Mouse (Mus musculus) embryonic facial prominence, embryonic 12.5 days (tissue): ENCODE data around the gene Cyth1. TPM values are rescaled to one million over a fixed set of nuclear protein-coding genes. Genes with fewer than 3 reads are reported as not detected.

ENCODE experiments used
- ATAC-seq: fragments of 200-750 bp; cut with Nextera tagmentation; 2 replicates; pipeline ENCODE4 v1.8.0; 2017; ENCODE audit not compliant: insufficient number of reproducible peaks, insufficient read depth, low FRiP score, low TSS enrichment
- H3K27ac ChIP-seq: fragments of 300-500 bp; sonication (generic); 2 replicates; pipeline ENCODE4 v1.5.1; 2016; ENCODE audit warnings: mild to moderate bottlenecking
- H3K27me3 ChIP-seq: fragments of 300-500 bp; sonication (generic); 2 replicates; pipeline ENCODE4 v1.6.1; 2016; ENCODE audit warnings: mild to moderate bottlenecking, moderate library complexity
- H3K36me3 ChIP-seq: fragments of 300-500 bp; sonication (generic); 2 replicates; pipeline ENCODE4 v1.6.1; 2016; ENCODE audit warnings: mild to moderate bottlenecking
- H3K4me1 ChIP-seq: fragments of 300-500 bp; sonication (generic); 2 replicates; pipeline ENCODE4 v1.6.1; 2016
- H3K4me2 ChIP-seq: fragments of 300-500 bp; sonication (generic); replicated peaks from 2 replicates; pipeline ENCODE4 v1.6.1; 2016; ENCODE audit warnings: mild to moderate bottlenecking, moderate library complexity
- H3K4me3 ChIP-seq: fragments of 300-500 bp; sonication (generic); 2 replicates; pipeline ENCODE4 v1.5.1; 2016; ENCODE audit warnings: mild to moderate bottlenecking
- H3K9ac ChIP-seq: fragments of 300-500 bp; sonication (generic); 2 replicates; pipeline ENCODE4 v1.6.1; 2016; ENCODE audit warnings: mild to moderate bottlenecking, moderate library complexity
- H3K9me3 ChIP-seq: fragments of 300-500 bp; sonication (generic); 2 replicates; pipeline ENCODE4 v1.6.1; 2016; ENCODE audit warnings: mild to moderate bottlenecking, moderate library complexity
- WGBS: fragments of 180-500 bp; shearing (Covaris S2); methylation state at CpG from one replicate; pipeline ENCODE4 v1.1.7; 2016; 5-methylcytosine and 5-hydroxymethylcytosine counted together
- polyA plus RNA-seq: library from polyadenylated mRNA; unstranded; fragments of >200 nt; fragmentation: Nextera tagmentation; extraction: Ambion mirVana; gene quantifications from 2 replicates; pipeline ENCODE4 v1.2.1, GENCODE M21; 2016

Gene Cyth1
- polyA plus RNA-seq, 1 experiment from 2014 or later = 20.4 TPM

GRCm38 (mm10) chr11:118158753-118159152 is 89.6 kb downstream of the Cyth1 start:
- WGBS = 75% methylated on average over 4 of the region's 4 CpGs
- Histone ChIP-seq H3K9me3 (no peaks in the 10 kb centered on the region), H3K4me2 (no peak overlapping the region), H3K27ac (no peak overlapping the region), H3K36me3 (peaks cover 8% of the 10 kb centered on the region), H3K9ac (no peak overlapping the region), H3K4me3 (no peak overlapping the region), H3K27me3 (no peaks in the 10 kb centered on the region), H3K4me1 (0 out of 2 replicates have a peak, but pooled peaks cover 10% of the 10 kb centered on the region)
- no peak for ATAC-seq

DNA sequence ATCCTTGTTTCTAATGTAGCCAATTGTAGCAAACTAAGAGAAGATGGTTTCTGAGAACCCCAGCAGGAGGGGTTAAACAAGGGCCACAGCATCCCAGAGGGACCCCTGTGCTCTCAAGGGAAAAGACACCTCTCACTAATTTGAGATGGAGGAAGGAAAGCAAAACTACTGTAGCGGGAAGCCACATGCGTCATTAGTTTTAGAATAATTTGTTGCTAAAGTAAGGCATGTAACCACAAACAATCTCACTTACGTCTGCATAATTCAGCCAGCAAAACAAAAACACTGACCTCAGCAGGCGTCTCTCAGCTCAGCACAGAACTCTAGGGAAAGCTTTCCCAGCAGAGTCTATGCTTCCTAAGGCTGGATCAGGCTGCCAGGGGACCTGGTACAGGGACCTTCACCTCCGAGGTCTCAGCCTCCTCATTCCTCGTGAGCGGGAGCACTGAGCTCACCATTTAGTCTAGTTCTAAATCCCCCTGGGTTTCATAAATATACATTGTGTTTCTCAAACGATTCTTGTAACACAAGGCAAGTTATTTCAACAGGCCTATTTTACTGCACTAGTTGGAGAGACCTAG is 91.8 kb downstream of the Cyth1 start:
- H3K9ac ChIP-seq = no peak overlapping the region
- no peaks in the 10 kb centered on the region for H3K36me3 ChIP-seq
- no peaks in the 10 kb centered on the region for H3K9me3 ChIP-seq
- 0 out of 2 replicates have a peak, but pooled peaks cover 11% of the 10 kb centered on the region for H3K4me1 ChIP-seq
- WGBS = 64% methylated on average over 8 of the region's 8 CpGs
- H3K27ac ChIP-seq = peak overlapping the region; percentile 57; the same call in 1 of the 2 replicates
- no peaks in the 10 kb centered on the region for H3K27me3 ChIP-seq
- ATAC-seq = no peak
- H3K4me3 ChIP-seq = no peak overlapping the region
- no peak overlapping the region for H3K4me2 ChIP-seq

- Histone ChIP-seq H3K36me3 (no peaks in the 10 kb centered on the region), H3K27me3 (no peaks in the 10 kb centered on the region), H3K4me1 (0 out of 2 replicates have a peak, but pooled peaks cover 3% of the 10 kb centered on the region), H3K9ac (no peak overlapping the region), H3K4me3 (no peak overlapping the region), H3K27ac (no peak overlapping the region), H3K9me3 (no peaks in the 10 kb centered on the region), H3K4me2 (no peak overlapping the region)
- 84% methylated on average over 4 of the region's 4 CpGs for WGBS
- ATAC-seq = no peak
Measured at GRCm38 (mm10) chr11:118152964-118153363, 95.4 kb downstream of the Cyth1 start.

DNA sequence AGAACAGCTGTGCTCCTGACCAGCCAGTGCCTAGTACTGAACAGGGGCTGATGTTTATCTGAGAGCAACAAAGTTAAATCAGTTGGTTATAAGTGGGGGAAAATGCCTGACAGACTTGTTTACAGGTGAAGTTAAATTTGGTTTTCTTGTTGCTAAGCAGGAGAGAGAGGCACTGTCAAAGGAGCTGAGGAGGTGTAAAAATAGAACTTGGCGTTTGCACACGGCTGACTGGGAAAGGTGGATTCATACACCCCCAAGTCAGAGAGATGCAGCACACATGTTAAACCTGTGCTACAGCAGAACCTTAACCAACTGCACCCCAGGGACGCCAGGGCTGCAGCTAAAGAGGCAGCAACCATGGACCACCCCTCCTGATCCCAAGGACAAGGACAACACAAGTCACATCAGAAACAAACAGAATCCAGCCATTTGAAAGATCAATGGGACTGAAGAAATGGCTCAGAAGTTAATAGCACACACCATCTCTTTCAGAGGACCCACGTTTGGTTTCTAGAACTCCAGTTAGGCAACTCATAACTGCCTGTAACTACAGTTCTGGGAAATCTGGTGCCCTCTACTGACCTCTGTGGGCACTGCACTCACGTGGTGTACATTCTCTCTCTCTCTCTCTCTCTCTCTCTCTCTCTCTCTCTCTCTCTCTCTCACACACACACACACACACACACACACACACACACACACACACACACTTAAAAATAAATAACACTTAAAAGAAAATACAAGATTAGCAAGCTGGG is 96.8 kb downstream of the Cyth1 start:
- Histone ChIP-seq H3K9me3 (no peaks in the 10 kb centered on the region; the same call in 1 of the 2 replicates), H3K4me3 (no peak overlapping the region), H3K9ac (no peak overlapping the region), H3K27me3 (no peaks in the 10 kb centered on the region), H3K4me2 (no peak overlapping the region), H3K4me1 (0 out of 2 replicates have a peak, but pooled peaks cover 3% of the 10 kb centered on the region), H3K36me3 (no peaks in the 10 kb centered on the region), H3K27ac (no peak overlapping the region)
- 90% methylated on average over 5 of the region's 5 CpGs for WGBS
- no peak for ATAC-seq

DNA sequence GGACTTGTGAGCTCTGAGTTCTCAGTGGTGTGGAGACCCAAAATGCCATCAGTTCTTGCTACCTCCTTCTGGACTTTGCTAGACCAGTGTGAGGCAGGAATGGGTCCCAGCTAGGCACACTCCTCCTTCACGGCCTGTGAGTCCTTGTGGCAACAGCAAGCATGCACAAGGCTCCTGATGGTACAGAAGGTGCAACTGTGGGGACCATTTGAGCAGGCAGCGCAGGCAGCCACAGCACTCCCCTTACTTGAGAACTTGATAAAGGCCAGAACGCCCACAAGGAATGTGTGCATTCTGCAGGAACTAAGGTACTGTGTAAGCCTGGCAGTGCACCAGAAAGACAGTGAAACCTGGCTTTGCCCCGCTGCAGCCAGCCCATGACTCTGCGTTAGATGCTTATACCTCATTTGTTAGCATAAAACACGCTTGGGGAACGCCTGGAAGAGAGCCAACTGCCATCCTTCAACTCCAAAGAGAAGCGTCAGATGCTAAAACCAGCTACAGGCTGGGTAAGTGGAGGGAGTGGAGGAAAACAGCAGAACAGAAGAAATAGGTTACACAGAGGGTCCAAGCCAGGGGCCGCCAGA is 98.2 kb downstream of the Cyth1 start:
- no peak overlapping the region for H3K4me3 ChIP-seq
- no peak overlapping the region for H3K9ac ChIP-seq
- H3K4me2 ChIP-seq = no peak overlapping the region
- H3K36me3 ChIP-seq = no peaks in the 10 kb centered on the region
- H3K4me1 ChIP-seq = 0 out of 2 replicates have a peak, but pooled peaks cover 3% of the 10 kb centered on the region
- no peak overlapping the region for H3K27ac ChIP-seq
- H3K27me3 ChIP-seq = no peaks in the 10 kb centered on the region
- 64% methylated on average over 9 of the region's 9 CpGs for WGBS
- ATAC-seq = no peak
- H3K9me3 ChIP-seq = no peaks in the 10 kb centered on the region; the same call in 1 of the 2 replicates

DNA sequence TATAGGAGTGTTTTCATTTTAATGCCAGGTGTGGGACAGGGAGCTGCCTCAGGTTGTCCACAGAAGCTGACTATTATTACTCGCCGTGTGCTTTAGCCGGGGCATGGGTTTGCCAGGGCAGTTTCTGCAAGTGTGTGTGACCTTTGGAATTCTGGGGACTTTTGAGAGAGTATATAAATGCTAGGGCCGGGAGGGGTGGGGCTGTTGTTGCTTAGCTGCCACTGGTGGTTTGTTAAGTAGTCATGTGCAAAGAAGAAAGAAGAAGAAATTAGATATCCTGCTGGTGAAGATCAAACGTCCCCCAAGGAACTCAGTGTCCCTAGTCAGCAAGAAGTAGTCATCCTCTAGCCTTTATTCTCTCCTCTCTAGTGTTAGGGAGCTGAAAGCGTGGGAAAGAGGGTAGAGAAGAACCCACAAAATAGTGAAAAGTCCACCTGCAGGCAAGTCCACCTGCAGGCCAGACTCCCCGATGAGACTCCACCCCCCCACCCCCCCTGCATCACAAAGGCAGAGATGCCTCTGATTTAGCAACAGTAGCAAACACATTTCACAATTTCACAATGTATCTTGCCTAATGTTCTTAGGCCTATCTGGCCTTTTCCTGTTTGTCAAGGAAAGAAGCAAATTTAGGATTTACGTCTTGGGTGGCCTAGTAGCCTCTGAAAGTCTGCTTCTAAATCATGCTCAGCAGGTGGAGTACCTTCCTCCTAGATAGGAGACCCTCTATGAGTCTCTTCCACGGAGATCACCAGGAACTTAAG is 100.3 kb downstream of the Cyth1 start:
- Histone ChIP-seq H3K4me3 (no peak overlapping the region), H3K36me3 (no peaks in the 10 kb centered on the region), H3K9ac (no peak overlapping the region), H3K4me1 (no peaks in the 10 kb centered on the region), H3K9me3 (no peaks in the 10 kb centered on the region; the same call in 1 of the 2 replicates), H3K27ac (no peak overlapping the region), H3K4me2 (no peak overlapping the region), H3K27me3 (no peaks in the 10 kb centered on the region)
- ATAC-seq = no peak
- WGBS = 68% methylated on average over 9 of the region's 9 CpGs

GRCm38 (mm10) chr11:118146446-118146845 is 101.9 kb downstream of the Cyth1 start:
- Histone ChIP-seq H3K36me3 (no peaks in the 10 kb centered on the region), H3K27ac (0 out of 2 replicates have a peak overlapping the region, but pooled peaks have one; percentile 31), H3K9me3 (no peaks in the 10 kb centered on the region; the same call in 1 of the 2 replicates), H3K4me1 (0 out of 2 replicates have a peak, but pooled peaks cover 5% of the 10 kb centered on the region), H3K9ac (no peak overlapping the region), H3K4me3 (no peak overlapping the region), H3K27me3 (no peaks in the 10 kb centered on the region), H3K4me2 (no peak overlapping the region)
- WGBS = 90% methylated on average over 10 of the region's 10 CpGs
- no peak for ATAC-seq

GRCm38 (mm10) chr11:118145771-118146351 is 102.5 kb downstream of the Cyth1 start:
- no peak overlapping the region for H3K4me3 ChIP-seq
- H3K27me3 ChIP-seq = no peaks in the 10 kb centered on the region
- H3K9ac ChIP-seq = no peak overlapping the region
- H3K4me1 ChIP-seq = 0 out of 2 replicates have a peak, but pooled peaks cover 5% of the 10 kb centered on the region
- H3K9me3 ChIP-seq = no peaks in the 10 kb centered on the region; the same call in 1 of the 2 replicates
- no peaks in the 10 kb centered on the region for H3K36me3 ChIP-seq
- ATAC-seq = no peak
- 72% methylated on average over 16 of the region's 16 CpGs for WGBS
- no peak overlapping the region for H3K4me2 ChIP-seq
- H3K27ac ChIP-seq = 0 out of 2 replicates have a peak overlapping the region, but pooled peaks have one; percentile 31

DNA sequence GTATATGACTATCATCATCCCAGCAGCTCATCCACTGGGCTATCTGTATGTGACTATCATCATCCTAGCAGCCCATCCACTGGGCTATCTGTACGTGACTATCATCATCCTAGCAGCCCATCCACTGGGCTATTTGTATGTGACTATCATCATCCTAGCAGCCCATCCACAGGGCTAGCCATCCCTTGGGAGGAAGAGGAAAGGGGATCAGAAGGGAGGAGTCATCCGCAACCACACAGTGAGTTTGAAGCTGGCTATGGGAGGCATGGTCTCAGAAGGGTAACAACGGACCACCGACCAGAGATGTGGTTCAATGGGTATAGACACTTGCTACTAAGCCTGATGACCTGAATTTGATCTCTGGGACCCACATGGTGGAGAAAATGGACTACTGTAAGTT is 103.3 kb downstream of the Cyth1 start:
- WGBS = 94% methylated on average over 4 of the region's 4 CpGs
- Histone ChIP-seq H3K4me3 (no peak overlapping the region), H3K4me1 (0 out of 2 replicates have a peak, but pooled peaks cover 5% of the 10 kb centered on the region), H3K9ac (no peak overlapping the region), H3K36me3 (no peaks in the 10 kb centered on the region), H3K4me2 (no peak overlapping the region), H3K9me3 (no peaks in the 10 kb centered on the region; the same call in 1 of the 2 replicates), H3K27me3 (no peaks in the 10 kb centered on the region), H3K27ac (no peak overlapping the region)
- no peak for ATAC-seq

DNA sequence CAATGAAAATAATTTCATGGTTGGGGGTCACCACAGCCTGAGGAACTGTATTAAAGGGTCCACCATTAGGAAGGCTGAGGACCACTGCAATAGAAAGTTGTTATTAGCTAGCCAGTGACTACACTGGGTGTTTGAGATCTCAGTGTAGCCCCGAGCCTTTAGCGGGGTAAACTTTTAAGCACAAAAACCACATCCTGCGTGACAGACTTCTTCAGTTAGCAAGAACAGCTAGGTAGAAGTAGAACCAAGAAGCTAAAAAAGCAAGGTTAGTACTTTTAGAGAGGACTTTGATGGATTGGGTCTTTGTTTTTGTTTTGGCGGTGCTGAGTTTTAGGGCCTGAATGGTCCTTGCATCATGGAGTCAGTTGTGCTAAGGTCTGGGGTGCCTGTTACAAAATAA is 104.7 kb downstream of the Cyth1 start:
- 0 out of 2 replicates have a peak, but pooled peaks cover 5% of the 10 kb centered on the region for H3K4me1 ChIP-seq
- no peak for ATAC-seq

More for the DNA sequence above, 104.7 kb downstream of the Cyth1 start:
- Histone ChIP-seq H3K9me3 (no peaks in the 10 kb centered on the region; the same call in 1 of the 2 replicates), H3K4me2 (no peak overlapping the region), H3K27ac (no peak overlapping the region), H3K4me3 (no peak overlapping the region), H3K36me3 (no peaks in the 10 kb centered on the region), H3K9ac (no peak overlapping the region), H3K27me3 (no peaks in the 10 kb centered on the region)
- 93% methylated on average over 4 of the region's 4 CpGs for WGBS
